Mouse (Mus musculus) fat pad, adult 2 months (tissue): ENCODE results near the gene Ercc6.

Source experiments
- DNase-seq: peaks from one replicate; pipeline ENCODE4 v3.0.0-alpha.2; 2011; ENCODE audit warnings: low read depth, low spot score; ENCODE audit errors: extremely low read depth

Ercc6 gene

DNA sequence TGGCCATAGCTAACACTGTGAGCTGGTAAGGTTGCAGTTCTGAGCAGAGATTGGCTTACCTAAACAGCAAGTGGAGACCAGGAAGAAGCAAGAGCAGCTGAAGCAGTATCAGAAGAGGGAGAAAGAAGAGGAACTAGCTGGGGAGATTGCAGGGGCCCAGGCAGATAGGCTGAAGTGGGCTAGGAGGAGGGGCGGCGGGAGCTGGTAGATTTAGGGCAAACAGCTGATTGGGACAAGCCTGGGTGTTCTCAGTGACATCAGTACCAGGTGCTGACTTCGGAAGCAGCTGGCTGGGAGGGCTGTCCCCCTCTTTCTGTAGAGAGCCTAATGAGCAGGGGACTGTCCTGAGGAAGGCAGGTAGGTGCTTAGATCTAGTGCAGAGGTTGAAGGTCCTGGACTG is 48.1 kb downstream of the Ercc6 start:
- no peak for DNase-seq

DNA sequence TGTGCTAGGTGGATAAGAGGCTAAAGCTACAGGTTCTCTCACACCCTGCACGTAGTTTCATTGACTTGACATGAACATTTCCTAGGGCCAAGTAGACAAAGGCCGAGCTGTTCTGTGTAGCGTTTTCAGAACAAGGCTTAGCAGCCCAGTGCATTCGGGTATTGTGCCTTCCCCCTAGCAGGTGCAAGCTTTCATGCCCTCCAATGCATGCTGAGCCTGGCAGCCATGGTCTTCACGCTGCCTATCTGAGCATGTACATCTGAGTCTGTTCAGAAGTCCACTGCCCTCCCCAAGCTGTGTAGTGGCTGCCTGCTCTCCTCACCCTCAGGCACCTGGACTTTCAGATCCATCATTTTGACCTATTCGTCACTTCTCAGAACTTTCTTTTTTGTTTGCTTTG is 50.3 kb downstream of the Ercc6 start:
- DNase-seq, result no peak

DNA sequence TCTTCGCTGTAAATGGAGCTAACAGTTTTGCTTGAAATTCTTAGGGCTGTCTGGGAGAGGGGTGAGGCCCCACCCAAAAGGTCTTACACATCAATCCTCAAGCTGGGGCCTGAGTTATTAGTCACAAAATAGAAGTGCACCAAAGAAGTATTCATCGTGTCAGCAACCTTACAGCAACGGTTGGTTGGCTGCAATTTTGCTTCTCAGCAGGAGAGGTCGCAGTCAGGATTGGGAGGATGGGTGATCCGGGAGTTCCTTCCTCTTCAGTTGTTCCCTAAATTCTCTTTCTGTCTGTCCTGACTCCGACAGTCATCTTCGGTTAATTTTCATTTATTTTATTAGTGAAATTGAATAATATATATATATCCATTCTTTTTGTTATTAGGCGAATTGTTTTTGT is 59.2 kb downstream of the Ercc6 start:
- no peak for DNase-seq

DNA sequence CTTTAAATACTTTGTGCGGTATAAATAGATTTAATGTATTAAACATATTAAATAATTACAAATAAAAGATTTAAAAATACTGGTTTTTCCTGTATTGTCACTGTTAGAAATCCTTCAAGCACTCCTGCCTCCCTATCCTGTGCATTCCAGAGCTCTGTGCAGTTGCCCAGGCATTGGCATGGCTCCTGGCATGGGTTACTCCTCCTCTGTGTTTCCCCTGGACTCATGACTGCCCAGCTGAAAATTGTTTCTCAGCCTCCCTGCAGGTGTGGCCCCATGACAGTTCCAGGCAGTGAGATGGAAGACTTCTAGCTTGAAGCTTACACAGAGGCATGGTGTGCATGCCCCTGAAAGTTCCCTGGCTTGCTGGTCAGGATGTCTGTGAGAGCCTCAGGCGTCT is 65.1 kb downstream of the Ercc6 start:
- no peak for DNase-seq

DNA sequence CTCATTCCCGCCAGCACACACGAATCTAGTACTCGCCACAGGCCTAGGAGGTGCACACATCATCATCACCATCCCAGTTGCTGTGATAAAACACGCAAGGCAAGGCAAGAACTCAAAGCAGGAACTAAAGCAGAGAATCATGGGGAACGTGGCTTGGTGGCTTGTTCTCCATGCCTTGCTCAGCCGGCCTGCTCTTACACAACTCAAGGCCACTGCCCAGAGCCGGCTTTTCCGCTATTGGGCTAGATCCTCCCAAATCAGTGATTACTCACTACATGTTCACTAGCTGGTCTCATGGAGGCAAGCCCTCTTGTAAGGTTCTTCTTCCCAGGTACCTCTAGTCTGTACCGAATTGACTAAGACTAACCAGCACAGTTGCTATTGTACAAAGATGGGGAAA is 70.4 kb downstream of the Ercc6 start:
- DNase-seq, result no peak

DNA sequence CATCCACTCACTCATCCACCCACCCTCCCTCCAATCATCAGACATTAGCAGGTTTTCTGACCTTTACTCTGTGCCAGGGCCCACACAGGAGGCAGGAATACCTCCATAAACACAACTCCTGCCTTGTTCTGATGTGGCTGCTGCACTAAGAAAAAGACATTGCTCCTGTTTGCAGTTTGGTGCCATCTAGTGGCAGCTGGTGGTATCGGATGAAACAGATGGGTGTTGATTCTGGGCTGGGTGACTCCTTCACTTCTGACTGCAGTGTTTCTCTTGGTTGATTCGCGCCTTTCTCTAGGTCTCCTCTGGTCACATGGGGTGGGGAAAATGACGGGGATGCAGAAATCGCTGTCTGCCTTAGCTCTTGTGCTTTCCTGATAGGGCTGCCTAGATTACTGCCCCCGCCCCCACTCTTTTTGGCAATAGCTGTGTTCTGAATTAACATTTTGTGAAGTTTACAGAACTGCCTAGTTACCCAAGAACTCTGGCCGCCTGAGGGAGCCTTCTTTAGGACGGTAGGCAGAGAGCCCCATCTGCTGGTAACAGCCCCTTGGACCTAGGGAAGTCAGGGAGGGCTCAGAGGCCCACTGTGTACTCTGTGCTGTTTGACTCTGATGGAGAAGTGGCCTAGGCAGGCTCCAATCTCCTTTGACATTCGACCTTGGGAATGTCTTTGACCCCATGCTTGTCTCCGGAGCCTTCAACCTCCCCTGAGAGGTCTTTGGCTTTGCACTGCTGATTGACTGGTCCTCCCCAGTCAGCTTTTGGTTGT is 73.9 kb downstream of the Ercc6 start:
- no peak for DNase-seq

DNA sequence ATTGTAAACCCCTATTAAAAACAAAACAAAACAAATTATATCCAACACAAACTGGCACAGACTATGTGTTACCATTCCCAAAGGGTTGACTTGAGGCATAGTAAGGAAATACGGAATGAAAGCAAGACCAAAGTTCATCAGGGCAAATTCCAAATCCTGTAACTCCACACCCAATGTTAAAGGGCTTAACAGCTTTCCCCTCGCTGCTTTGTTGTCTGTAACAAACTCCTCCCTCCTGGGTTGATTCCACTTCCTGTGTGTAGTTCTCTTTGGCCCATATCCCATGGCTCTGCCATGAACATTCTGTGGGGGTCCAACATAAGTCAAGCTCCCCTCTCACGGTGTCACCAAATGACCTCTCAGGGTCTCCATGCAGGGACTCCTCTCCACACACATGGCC is 77.1 kb downstream of the Ercc6 start:
- DNase-seq, result no peak

DNA sequence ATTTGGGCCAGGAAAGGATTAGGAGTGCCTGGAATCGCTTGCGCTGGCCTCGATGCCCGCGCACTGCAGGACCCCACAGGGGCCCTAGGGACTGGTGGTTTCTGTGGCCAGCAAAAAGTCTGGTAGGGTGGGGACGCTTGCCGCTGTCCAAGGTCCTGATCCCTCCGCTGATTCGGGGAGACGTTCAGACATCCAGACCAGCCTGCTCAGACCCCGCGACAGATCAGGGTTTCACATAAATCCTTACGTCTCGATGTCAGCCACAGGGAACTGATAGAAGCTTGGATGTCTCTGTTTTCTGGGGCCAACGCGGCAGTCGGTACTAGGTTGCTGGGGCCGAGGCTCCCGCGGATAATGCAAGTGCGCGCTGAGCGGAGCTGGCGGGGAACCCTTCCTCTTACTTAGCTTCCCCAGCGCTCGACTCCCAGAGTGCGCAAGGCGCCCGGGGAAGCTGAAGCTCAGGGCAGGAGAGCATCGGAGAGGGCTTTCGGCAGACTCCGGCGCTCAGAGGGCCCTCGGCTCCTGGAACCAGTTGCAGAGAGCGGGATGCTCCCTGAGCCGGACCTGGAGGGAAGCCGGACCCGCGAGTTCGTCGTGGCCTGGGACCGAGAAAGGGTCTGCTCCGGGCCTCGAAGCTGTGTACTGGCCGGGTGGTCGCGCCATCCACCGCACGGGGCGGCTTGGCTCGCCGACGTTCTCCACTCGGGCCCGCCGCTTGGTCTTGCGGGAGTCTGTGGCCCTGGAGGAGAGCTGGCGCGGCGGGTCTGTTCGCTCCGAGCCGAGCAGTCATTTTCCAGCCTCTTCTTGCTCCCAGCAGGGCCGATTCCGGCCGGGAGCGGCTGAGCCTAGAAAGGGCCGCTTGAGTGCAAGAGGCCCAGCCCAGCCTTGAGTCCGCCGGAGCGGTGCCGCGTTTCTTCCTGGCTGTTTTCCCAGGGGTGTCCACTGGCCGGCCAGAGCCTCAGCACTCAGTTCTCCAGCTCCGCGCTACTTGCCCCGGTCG is 84.2 kb downstream of the Ercc6 start:
- no peak for DNase-seq

DNA sequence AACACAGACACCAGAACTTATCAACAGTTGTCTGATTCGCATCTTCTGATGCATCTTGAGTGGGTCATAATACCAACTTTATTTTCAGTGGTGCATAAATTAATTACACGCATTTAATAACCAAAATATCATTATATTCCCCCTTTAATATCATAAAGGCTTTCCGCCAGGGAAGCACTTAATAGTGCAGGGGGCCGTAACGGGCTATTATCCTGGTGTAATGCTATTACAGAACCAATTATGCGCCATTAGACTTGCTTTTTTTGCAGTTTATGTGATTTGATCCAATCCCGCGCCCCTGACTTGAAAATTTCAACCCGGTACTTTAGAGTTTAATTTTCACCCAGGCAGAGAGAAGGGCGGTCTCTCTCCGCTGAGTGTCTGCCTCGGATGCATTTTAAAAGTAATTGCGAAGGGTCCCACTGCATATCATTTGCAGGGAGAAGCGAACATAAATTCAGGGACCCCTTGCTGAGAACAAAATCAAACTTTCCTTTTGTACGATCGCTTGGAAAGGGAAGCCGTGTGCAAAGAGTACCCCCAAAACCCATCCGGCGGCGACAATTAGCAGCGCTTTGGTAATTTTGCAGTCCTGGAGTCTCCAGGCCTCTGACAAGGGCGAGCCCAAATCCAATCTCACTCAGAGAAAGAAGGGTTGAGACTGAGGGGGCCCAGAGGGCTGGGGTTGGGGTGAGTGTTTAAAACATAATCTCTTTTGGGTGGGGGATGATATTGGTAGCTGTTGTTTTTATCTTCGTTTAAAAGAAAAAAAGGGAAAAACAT is 85.3 kb downstream of the Ercc6 start:
- DNase-seq, result no peak

DNA sequence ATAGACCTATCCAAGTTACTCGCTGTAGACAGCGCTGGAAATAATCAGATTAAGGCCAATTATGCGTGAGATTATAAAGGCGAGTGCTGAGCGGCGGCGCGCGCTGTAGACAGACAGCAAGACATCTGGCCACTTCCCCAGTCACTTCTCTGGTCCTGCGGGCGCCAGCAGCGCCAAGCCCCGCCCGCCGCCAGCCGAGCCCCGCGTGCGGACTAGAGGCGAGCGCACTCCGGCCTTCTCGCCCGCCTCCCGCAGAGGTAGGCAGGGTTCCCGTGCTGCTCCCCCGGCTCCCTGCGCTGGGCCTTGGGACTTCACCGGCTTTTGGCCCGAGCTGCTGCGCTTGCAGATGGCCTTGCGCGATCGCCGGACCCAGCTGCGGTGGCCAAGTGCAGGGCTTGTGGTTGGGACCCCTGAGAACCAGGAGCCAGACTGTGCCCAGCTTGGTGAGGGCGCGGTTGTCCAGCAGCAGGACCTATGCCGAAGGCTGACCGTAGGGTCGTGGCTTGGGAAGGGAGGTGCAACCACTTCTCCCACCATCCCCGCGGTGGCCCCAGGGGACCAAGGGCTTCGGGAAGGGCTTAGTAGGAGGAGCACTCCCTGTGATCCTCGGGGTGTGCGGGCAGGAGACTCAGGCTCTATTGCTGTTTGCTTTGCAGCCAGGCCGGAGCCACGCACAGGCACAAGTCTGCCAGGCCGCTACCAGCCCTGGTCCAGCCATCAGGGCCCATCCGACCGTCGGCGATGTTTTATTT is 86.1 kb downstream of the Ercc6 start, which contains the start of gene Prrxl1:
Gene Prrxl1, plus strand, starts transcription at position 118 of the 752 bp plus-strand sequence.
- no peak for DNase-seq

DNA sequence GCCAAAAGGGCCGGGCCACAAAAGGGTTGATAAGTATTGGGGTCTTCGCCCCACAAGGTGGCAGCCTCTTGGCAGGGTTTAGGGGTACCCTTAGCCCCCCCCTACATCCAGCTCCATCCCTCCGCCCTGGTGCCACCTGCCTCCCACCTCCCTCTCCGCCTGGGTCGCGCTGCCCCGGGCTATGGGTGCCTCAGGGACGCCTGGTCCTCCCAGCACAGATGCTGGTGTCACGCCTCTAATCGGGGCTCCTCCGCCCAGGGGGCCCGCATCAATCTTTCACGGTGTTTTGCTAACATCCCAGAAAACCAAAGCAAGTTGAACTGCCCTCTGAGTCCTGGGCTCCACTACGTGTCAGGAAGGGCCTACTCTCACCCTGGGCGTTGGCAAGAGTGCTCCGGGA is 86.8 kb downstream of the Ercc6 start:
- DNase-seq, result no peak

DNA sequence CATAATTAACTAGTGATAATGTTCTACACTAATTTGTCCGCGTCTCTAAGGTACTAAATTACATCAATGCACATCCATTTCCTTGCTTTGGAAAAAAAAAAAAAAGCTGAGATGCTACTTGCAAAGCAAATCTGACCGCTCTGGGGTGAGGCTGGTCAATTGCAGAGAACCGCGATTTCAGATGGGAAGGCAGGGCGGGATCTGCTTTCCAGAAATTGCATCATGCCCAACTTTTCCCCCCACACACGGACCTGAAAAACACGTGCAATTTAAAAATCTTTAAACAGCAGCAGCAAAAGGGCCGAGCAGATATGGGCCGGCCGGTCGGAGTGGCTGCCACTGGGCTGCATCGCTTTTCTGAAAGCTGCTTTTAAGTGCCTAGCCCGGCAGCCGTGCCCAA is 92.2 kb downstream of the Ercc6 start:
- no peak for DNase-seq

DNA sequence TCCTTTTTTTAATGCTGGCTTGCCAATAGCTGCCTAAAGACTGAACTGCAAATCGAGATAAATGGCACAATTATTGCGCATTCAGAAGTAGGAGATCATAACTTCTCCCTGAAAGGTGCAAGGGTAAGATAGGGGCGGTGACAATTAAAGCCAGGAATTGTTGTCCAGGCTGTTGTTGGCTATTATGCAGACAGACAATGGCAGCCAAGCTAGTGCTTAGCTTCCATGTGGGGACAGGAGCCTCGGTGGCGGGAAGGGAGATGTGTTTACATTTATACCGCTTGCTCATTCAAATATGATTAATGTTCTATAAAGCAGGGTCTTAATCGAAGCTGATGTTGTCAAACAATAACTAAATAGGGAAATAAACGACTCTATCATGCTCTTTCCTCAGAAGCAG is 93.0 kb downstream of the Ercc6 start:
- DNase-seq, result no peak

DNA sequence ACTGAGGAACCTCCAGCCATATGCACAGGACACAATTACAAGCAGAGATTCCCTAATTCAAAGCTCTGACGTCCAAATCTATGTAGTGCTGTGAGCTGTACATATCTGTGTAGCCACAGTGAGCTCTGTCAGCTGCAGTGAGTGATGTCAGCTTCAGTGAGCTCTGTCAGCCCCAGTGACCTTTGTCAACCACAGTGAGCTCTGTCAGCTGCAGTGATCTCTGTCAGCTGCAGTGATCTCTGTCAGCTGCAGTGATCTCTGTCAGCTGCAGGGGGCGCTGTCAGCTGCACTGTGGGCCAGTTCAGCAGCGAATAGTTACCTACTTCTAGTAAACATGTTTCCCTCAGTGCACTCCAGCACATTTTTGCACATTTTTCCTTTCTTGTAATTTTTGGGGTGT is 96.1 kb downstream of the Ercc6 start:
- DNase-seq, result no peak

DNA sequence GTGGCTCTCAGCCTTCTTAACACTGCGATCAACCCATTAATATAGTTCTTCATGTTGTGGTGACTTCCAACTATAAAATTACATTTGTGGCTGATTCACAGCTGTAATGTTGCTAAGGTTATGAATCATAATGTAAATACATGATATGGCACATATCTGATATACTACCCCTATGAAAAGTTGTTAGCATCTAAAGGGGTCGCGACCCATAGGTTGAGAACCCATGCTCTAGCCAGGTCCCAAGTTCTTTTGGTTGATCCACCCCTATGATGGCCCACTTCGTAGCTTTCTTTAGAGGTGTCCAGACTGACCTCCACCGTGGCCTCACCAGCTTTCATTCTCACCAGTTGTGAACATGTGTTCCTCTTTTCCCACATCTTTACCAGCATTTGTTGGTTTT is 103.9 kb downstream of the Ercc6 start:
- DNase-seq, result no peak

DNA sequence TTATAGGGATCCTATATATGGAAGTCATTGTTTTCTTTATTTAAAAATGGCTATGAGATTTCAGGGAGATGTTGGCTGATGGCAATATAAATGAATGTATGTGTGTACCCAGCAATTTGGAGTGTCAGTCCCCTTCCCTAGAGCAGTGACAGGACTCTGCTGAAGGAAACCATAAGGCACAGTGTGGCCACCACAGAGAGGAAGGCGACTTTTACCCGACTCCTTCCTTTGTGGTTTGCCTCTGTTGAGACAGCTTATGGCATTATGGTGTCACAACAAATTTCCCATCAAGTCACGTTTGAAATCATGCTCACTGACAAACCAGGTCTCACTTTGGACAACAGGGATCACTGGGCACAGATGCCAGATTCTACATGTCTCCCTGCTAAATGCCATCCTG is 110.9 kb downstream of the Ercc6 start:
- DNase-seq, result no peak

DNA sequence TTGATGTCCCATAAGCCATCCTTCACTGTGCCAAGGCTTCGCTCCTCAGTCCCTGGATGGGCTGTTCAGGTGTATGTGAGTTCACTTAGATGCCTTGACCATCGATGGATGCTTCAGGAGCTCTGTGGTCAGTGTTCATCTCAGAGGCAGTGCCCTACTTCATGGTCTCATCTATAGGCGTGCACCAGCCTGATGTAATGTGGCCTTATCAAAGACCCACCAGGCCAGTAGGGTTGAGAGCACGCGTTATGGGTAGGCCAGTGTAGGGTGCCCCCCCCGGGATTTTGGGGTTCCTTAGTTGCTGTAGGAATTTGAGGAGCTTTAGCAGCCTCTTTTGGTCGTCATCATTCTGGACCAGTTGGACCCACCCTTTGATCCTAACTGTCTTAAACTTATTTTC is 111.5 kb downstream of the Ercc6 start:
- DNase-seq, result no peak

DNA sequence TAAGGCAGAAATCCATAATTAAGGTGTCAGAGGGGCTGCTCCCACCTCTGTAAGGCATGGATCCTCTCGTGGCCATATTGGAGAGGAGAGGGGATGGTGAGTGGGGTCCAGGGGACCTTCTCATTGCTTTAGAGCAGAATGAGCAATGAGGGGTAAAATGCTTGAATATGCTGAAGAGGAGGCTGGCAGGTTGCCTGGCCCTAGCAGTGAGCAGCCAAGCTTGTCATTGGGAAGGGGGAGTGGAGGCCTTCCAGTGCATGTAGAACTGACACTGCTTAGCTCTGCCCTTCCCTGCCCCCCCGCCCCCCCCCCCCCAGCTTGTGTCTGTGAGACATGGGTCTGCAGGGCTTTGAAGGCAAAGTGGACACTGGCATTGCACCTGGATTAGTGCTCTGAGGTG is 114.0 kb downstream of the Ercc6 start:
- DNase-seq, result no peak

DNA sequence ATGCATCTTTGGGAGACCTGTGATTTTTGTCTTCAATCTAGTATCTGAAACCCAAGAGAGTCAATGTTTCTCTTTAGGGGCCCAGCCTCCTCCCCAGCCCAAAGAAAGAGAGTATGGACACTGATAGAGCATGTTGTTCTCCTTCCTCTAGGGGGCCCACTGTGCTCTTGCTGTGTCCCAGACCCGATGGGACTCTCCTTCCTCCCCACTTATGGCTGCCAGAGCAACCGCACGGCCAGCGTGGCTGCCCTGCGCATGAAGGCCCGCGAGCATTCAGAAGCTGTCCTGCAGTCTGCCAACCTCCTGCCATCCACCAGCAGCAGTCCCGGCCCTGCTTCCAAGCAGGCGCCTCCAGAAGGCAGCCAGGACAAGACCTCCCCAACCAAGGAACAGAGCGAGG is 115.3 kb downstream of the Ercc6 start:
- DNase-seq, result no peak
